Mouse (Mus musculus): ENCODE data around the gene Olfm1.

- no peak for TF ChIP-seq EP300 (optimal IDR thresholded peaks at IDR 0.05)
- no peak for TF ChIP-seq CTCF (IDR thresholded peaks at IDR 0.05; ENCODE audit: low read depth)
These were observed 35.6 kb downstream of the Olfm1 start for GRCm38 (mm10) chr2:28228364-28228763.

Measured in stomach, postnatal 0 days (tissue).